Mouse (Mus musculus) brain, embryonic 14.5 days (tissue): ENCODE measurements around the gene Zfp831.

ENCODE experiments used
- CTCF ChIP-seq: fragments of 200-500 bp; IDR thresholded peaks from 2 replicates; pipeline ENCODE4 v1.5.1; 2012; ENCODE audit warnings: inconsistent platforms, mild to moderate bottlenecking, moderate library complexity, borderline replicate concordance; ENCODE audit not compliant: insufficient read depth, insufficient read length; ENCODE audit errors: extremely low read depth
- POLR2A ChIP-seq: fragments of 200-500 bp; IDR thresholded peaks from 2 replicates; pipeline ENCODE4 v1.6.1; 2012; ENCODE audit warnings: mild to moderate bottlenecking, inconsistent platforms, borderline replicate concordance; ENCODE audit not compliant: poor library complexity, insufficient read depth, insufficient read length, severe bottlenecking; ENCODE audit errors: extremely low read depth

DNA sequence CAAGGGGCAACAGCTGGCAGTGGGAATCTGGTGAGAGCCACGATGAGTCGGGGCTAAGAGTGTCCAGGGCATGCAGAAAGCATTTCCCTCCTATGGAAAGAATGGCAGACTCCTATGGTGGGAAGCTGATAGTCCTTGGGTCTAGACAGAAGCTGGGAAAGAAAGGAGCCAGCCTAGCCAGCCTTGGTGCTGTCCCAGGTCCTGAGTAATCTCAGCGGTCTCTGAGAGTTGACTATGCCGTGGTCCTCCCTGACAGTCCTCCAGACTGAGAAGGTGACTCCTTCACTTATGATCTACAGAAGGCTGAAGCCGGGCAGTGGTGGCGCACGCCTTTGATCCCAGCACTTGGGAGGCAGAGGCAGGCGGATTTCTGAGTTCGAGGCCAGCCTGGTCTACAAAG is 48.4 kb upstream of the Zfp831 start:
- TF ChIP-seq CTCF, result no peak
- TF ChIP-seq POLR2A, result no peak
